Mouse (Mus musculus) brain, embryonic 14.5 days (tissue): ENCODE data around the gene Pcdh17.

ENCODE experiments used
- CTCF ChIP-seq: fragments of 200-500 bp; IDR thresholded peaks from 2 replicates; pipeline ENCODE4 v1.5.1; 2012; ENCODE audit warnings: inconsistent platforms, mild to moderate bottlenecking, moderate library complexity, borderline replicate concordance; ENCODE audit not compliant: insufficient read depth, insufficient read length; ENCODE audit errors: extremely low read depth
- POLR2A ChIP-seq: fragments of 200-500 bp; IDR thresholded peaks from 2 replicates; pipeline ENCODE4 v1.6.1; 2012; ENCODE audit warnings: mild to moderate bottlenecking, inconsistent platforms, borderline replicate concordance; ENCODE audit not compliant: poor library complexity, insufficient read depth, insufficient read length, severe bottlenecking; ENCODE audit errors: extremely low read depth

DNA sequence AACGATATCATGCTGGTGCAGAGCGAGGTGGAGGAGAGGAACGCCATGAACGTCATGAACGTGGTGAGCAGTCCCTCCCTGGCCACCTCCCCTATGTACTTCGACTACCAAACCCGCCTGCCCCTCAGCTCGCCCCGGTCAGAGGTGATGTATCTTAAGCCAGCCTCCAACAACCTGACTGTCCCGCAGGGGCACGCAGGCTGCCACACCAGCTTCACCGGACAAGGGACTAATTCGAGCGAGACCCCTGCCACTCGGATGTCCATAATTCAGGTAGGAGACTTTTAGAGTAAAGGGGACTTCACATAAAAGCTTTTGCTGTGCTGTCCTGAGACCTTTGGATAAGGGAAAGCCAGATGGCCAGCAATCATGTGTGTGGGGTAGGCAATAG lies 5.0 kb downstream of the Pcdh17 start:
- no peak for TF ChIP-seq POLR2A
- TF ChIP-seq CTCF: no peak
